Mouse (Mus musculus) CH12.LX (cell line): ENCODE measurements around the gene Mpl. TPM values are rescaled to one million over a fixed set of nuclear protein-coding genes. Genes with fewer than 3 reads are reported as not detected.

Source experiments
- DNase-seq: peaks from one replicate; pipeline ENCODE4 v3.0.0-alpha.2; 2013; ENCODE audit errors: extremely low read depth
- H3K27ac ChIP-seq: 2 replicates; pipeline ENCODE4 v1.5.1; 2012; ENCODE audit warnings: low read depth, mild to moderate bottlenecking, control low read depth, moderate library complexity; ENCODE audit not compliant: insufficient read depth
- H3K27me3 ChIP-seq: replicated peaks from 2 replicates; pipeline ENCODE3; 2012; ENCODE audit warnings: inconsistent platforms
- H3K36me3 ChIP-seq, 2 experiments: replicated peaks in 1 of 2; 2 replicates each; pipeline versions ENCODE3 to v1.6.1; 2012; ENCODE audit warnings: inconsistent platforms in 1 of 2, low read length in 1 of 2, mild to moderate bottlenecking in 1 of 2, mixed read lengths in 1 of 2, moderate library complexity in 1 of 2; ENCODE audit not compliant: control insufficient read depth in 1 of 2, insufficient read depth in 1 of 2
- H3K4me1 ChIP-seq, 2 experiments: 2 replicates each; pipeline ENCODE4 v1.6.1; 2012; ENCODE audit warnings: inconsistent platforms in 1 of 2, moderate library complexity in 1 of 2; ENCODE audit not compliant: insufficient read depth in 2 of 2, control insufficient read depth in 1 of 2
- H3K4me2 ChIP-seq: 2 replicates; pipeline ENCODE4 v1.6.1; 2012; ENCODE audit warnings: low read depth, mild to moderate bottlenecking, control low read depth; ENCODE audit not compliant: poor library complexity, insufficient read depth, severe bottlenecking
- H3K4me3 ChIP-seq, 3 experiments: fragments of 150-350 bp in 1 of 3; sonication (generic) in 1 of 3; replicated peaks in 1 of 3; 2 replicates each; pipeline versions ENCODE3 to v1.5.1; 2011 to 2012; ENCODE audit warnings: low read depth in 2 of 3, low read length in 2 of 3, mild to moderate bottlenecking in 2 of 3, moderate library complexity in 2 of 3, control low read depth in 1 of 3, improper control_type of control experiment in 1 of 3, inconsistent platforms in 1 of 3, mixed read lengths in 1 of 3; ENCODE audit not compliant: poor library complexity in 1 of 3
- H3K79me2 ChIP-seq: replicated peaks from 2 replicates; pipeline ENCODE4 v1.6.1; 2012; ENCODE audit warnings: mild to moderate bottlenecking, moderate library complexity; ENCODE audit not compliant: control insufficient read depth, poor library complexity, insufficient read depth, severe bottlenecking; ENCODE audit errors: extremely low read depth
- H3K9ac ChIP-seq: 2 replicates; pipeline ENCODE4 v1.6.1; 2012; ENCODE audit warnings: low read depth, mild to moderate bottlenecking, control low read depth, moderate library complexity; ENCODE audit not compliant: insufficient read depth
- H3K9me3 ChIP-seq: replicated peaks from 2 replicates; pipeline ENCODE3; 2012; ENCODE audit warnings: low read length, inconsistent platforms, mixed read lengths
- BHLHE40 ChIP-seq: IDR thresholded peaks from 2 replicates; pipeline ENCODE4 v1.6.1; 2011; ENCODE audit warnings: mild to moderate bottlenecking, low read depth, low read length, improper control_type of control experiment
- CHD1 ChIP-seq: IDR thresholded peaks from 2 replicates; pipeline ENCODE4 v1.6.1; 2012; ENCODE audit warnings: low read depth, low read length, improper control_type of control experiment, inconsistent platforms
- CHD2 ChIP-seq: IDR thresholded peaks from 2 replicates; pipeline ENCODE4 v1.6.1; 2011; ENCODE audit warnings: low read length, improper control_type of control experiment
- CTCF ChIP-seq, 2 experiments: IDR thresholded peaks in 1 of 2; conservative IDR thresholded peaks in 1 of 2; 2 replicates each; pipeline ENCODE4 v1.5.1; 2011 to 2012; ENCODE audit warnings: low read depth in 2 of 2, low read length in 2 of 2, improper control_type of control experiment in 1 of 2, inconsistent platforms in 1 of 2, mild to moderate bottlenecking in 1 of 2, moderate library complexity in 1 of 2
- EP300 ChIP-seq: IDR thresholded peaks from 2 replicates; pipeline ENCODE4 v1.6.1; 2011; ENCODE audit warnings: low read length, improper control_type of control experiment
- GABPA ChIP-seq: IDR thresholded peaks from 2 replicates; pipeline ENCODE4 v1.6.1; 2012; ENCODE audit warnings: low read depth, low read length, improper control_type of control experiment, inconsistent platforms; ENCODE audit not compliant: insufficient replicate concordance
- IRF4 ChIP-seq: IDR thresholded peaks from 2 replicates; pipeline ENCODE4 v1.6.1; 2014; ENCODE audit warnings: low read depth, mild to moderate bottlenecking, inconsistent platforms, low read length, improper control_type of control experiment
- JUN ChIP-seq: IDR thresholded peaks from 2 replicates; pipeline ENCODE4 v1.6.1; 2011; ENCODE audit warnings: low read depth, mild to moderate bottlenecking, low read length, improper control_type of control experiment, moderate library complexity; ENCODE audit not compliant: insufficient read depth
- KAT2A ChIP-seq: IDR thresholded peaks from 2 replicates; pipeline ENCODE4 v1.6.1; 2012; ENCODE audit warnings: low read length, improper control_type of control experiment, inconsistent platforms; ENCODE audit not compliant: insufficient replicate concordance
- MAX ChIP-seq: IDR thresholded peaks from 2 replicates; pipeline ENCODE4 v1.6.1; 2011; ENCODE audit warnings: low read length, improper control_type of control experiment
- MAZ ChIP-seq: IDR thresholded peaks from 2 replicates; pipeline ENCODE4 v1.6.1; 2012; ENCODE audit warnings: low read depth, mild to moderate bottlenecking, inconsistent platforms, low read length, improper control_type of control experiment, moderate library complexity
- NELFE ChIP-seq: IDR thresholded peaks from 2 replicates; pipeline ENCODE4 v1.6.1; 2011; ENCODE audit warnings: low read depth, low read length, improper control_type of control experiment
- PAX5 ChIP-seq: IDR thresholded peaks from 2 replicates; pipeline ENCODE4 v1.6.1; 2012; ENCODE audit warnings: low read length, inconsistent platforms, mixed read lengths
- RAD21 ChIP-seq: IDR thresholded peaks from 2 replicates; pipeline ENCODE4 v1.6.1; 2011; ENCODE audit warnings: low read depth, mild to moderate bottlenecking, low read length, improper control_type of control experiment, moderate library complexity
- RCOR1 ChIP-seq: conservative IDR thresholded peaks from 2 replicates; pipeline ENCODE4 v1.6.1; 2012; ENCODE audit warnings: low read depth, mild to moderate bottlenecking, inconsistent platforms, low read length, improper control_type of control experiment
- SIN3A ChIP-seq: IDR thresholded peaks from 2 replicates; pipeline ENCODE4 v1.6.1; 2012; ENCODE audit warnings: low read length, improper control_type of control experiment, inconsistent platforms
- SMC3 ChIP-seq: IDR thresholded peaks from 2 replicates; pipeline ENCODE4 v1.6.1; 2011; ENCODE audit warnings: low read depth, low read length, improper control_type of control experiment
- TBP ChIP-seq: conservative IDR thresholded peaks from 2 replicates; pipeline ENCODE4 v1.6.1; 2011; ENCODE audit warnings: low read depth, low read length, improper control_type of control experiment
- TCF12 ChIP-seq: IDR thresholded peaks from 2 replicates; pipeline ENCODE4 v1.6.1; 2014; ENCODE audit warnings: low read depth, mild to moderate bottlenecking, inconsistent platforms, low read length, improper control_type of control experiment
- UBTF ChIP-seq: IDR thresholded peaks from 2 replicates; pipeline ENCODE4 v1.6.1; 2012; ENCODE audit warnings: low read depth, mild to moderate bottlenecking, inconsistent platforms, low read length, improper control_type of control experiment, moderate library complexity
- USF1 ChIP-seq: IDR thresholded peaks from 2 replicates; pipeline ENCODE4 v1.6.1; 2014; ENCODE audit warnings: low read depth, mild to moderate bottlenecking, inconsistent platforms, low read length, improper control_type of control experiment
- USF2 ChIP-seq: conservative IDR thresholded peaks from 2 replicates; pipeline ENCODE4 v1.6.1; 2011; ENCODE audit warnings: low read depth, low read length, improper control_type of control experiment
- ZC3H11A ChIP-seq: IDR thresholded peaks from 2 replicates; pipeline ENCODE4 v1.6.1; 2012; ENCODE audit warnings: low read depth, mild to moderate bottlenecking, inconsistent platforms, low read length, improper control_type of control experiment
- ZMIZ1 ChIP-seq: IDR thresholded peaks from 2 replicates; pipeline ENCODE4 v1.6.1; 2012; ENCODE audit warnings: low read depth, mild to moderate bottlenecking, inconsistent platforms, low read length, improper control_type of control experiment
- dilution Hi-C: fragments of 300-500 bp; cut with MboI; formaldehyde crosslinking; loops from 2 replicates; pipeline ENCODE4 v1.14.3; 2020; ENCODE audit warnings: low sequenced_read_pairs; ENCODE audit not compliant: extremely low pct_unique_long_range_greater_than_20kb, extremely low pct_ligation_motif_present
- in situ Hi-C: fragments of 300-500 bp; cut with MboI; formaldehyde crosslinking; loops from 3 replicates; pipeline ENCODE4 v1.14.3; 2019; ENCODE audit warnings: low sequenced_read_pairs, low pct_ligation_motif_present, low pct_unique_long_range_greater_than_20kb, mixed read lengths
- polyA plus RNA-seq: library from polyadenylated mRNA; unstranded; fragments of >175 nt; gene quantifications from 2 replicates; pipeline ENCODE4 v1.2.1, GENCODE M21; 2012; ENCODE audit warnings: low read depth; ENCODE audit not compliant: insufficient read length
- total RNA-seq, 2 experiments: library from RNA; depleted of rRNA; stranded (reverse); fragments of 300-350 nt in 1 of 2; fragments of >200 nt in 1 of 2; gene quantifications; 2 replicates each; pipeline ENCODE4 v1.2.3; 2012 to 2014

Mpl gene
- total and polyA plus RNA-seq, 3 experiments: not detected

DNA sequence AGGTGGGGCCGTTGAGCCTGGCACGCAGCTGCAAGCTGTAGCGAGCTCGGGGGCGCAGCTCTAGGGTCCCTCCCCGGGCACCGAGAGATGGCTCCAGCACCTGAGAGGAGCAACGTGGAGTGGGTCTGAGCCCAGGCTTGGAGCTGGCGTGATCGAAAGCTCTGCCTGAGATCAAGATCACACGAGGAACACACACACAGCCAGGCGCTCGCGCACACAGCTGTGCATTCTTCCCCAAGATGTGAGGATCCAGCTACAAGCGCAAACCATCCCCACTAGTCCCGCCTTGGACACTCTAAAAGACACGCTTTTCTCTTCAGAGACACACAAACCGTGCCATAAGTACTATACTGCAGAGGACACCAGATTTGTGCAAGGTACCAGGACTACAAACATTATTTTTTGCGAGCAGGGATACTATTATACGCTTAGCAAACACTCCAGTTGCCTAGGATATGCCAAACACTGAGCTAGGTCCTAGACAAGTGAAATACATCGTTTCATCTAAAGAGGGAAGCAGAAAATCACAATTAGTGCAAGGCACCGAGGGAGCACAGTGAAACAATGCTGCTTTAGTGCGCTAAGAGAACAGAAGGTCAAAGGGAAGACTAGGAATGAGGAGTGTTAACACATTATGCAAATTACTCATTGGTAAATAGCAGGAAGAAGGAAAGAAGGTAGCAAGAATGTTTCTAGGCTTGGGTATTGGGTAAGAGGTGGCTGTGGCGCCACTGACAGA, 10.7 kb downstream of the Mpl start:
- in situ Hi-C loops: no loop called here
- no peak overlapping the region for H3K9ac ChIP-seq
- H3K4me3 ChIP-seq: no peak overlapping the region
- no peaks in the 10 kb centered on the region for H3K36me3 ChIP-seq
- TF ChIP-seq KAT2A (no peak), CHD2 (no peak), ZC3H11A (no peak)
- H3K4me1 ChIP-seq: peaks cover 0 to 6% of the 10 kb centered on the region in 2 experiments; a peak in 1 of 4 replicates
- H3K9me3 ChIP-seq: no peaks in the 10 kb centered on the region
- peaks cover 73% of the 10 kb centered on the region for H3K27me3 ChIP-seq
- H3K4me2 ChIP-seq: no peak overlapping the region
- no peak overlapping the region for H3K27ac ChIP-seq
- no peak for DNase-seq
- no peaks in the 10 kb centered on the region for H3K79me2 ChIP-seq
- dilution Hi-C loops: no loop called here

GRCm38 (mm10) chr4:118445781-118446414, 11.4 kb downstream of the Mpl start:
- Histone ChIP-seq H3K4me2 (no peak overlapping the region), H3K9ac (no peak overlapping the region), H3K36me3 (no peaks in the 10 kb centered on the region), H3K9me3 (no peaks in the 10 kb centered on the region), H3K79me2 (no peaks in the 10 kb centered on the region), H3K27ac (no peak overlapping the region), H3K4me1 (peaks cover 0 to 6% of the 10 kb centered on the region in 2 experiments; a peak in 1 of 4 replicates), H3K27me3 (peaks cover 76% of the 10 kb centered on the region), H3K4me3 (no peak overlapping the region)
- no peak for TF ChIP-seq RCOR1
- peak; percentile 13 for TF ChIP-seq RAD21
- TF ChIP-seq GABPA: no peak
- no peak for TF ChIP-seq USF2
- no peak for TF ChIP-seq CHD1
- TF ChIP-seq SMC3: peak; percentile 31
- no peak for TF ChIP-seq MAX
- TF ChIP-seq ZC3H11A: no peak
- no peak for TF ChIP-seq CHD2
- TF ChIP-seq IRF4: no peak
- no peak for TF ChIP-seq UBTF
- no peak for TF ChIP-seq PAX5
- no peak for TF ChIP-seq TBP
- TF ChIP-seq TCF12: no peak
- no peak for TF ChIP-seq EP300
- peak in 1 of 2 experiments; percentile 42; a peak in 2 of 4 replicates for TF ChIP-seq CTCF (conservative IDR thresholded peaks at IDR 0.05 in 1 of 2, IDR thresholded peaks at IDR 0.05 in 1 of 2; ENCODE audit: low read depth in 2 of 2, low read length in 2 of 2)
- TF ChIP-seq NELFE: no peak
- TF ChIP-seq USF1: no peak
- TF ChIP-seq SIN3A: no peak
- TF ChIP-seq JUN: no peak
- TF ChIP-seq BHLHE40: no peak
- no peak for TF ChIP-seq ZMIZ1
- no peak for TF ChIP-seq MAZ
- dilution Hi-C loops: no loop called here
- in situ Hi-C loops: no loop called here
- no peak for DNase-seq
